Mouse (Mus musculus) embryonic stem cell, embryonic (primary cell): ENCODE measurements around the gene Dusp14.

Experiments used
- CTCF ChIA-PET, 4 experiments: fragments of 300-600 bp in 2 of 4; fragments of 350-600 bp in 2 of 4; sonication (Branson Sonifier 250); formaldehyde crosslinking; loops; one replicate each; lab custom pipeline; 2022; ENCODE audit warnings: inconsistent platforms in 2 of 4; lab: Charles Lee
- POLR2A ChIA-PET, 4 experiments: fragments of 300-600 bp in 2 of 4; fragments of 350-600 bp in 2 of 4; sonication (Branson Sonifier 250); formaldehyde crosslinking; loops; one replicate each; lab custom pipeline; 2022; ENCODE audit warnings: antibody characterized with exemption in 4 of 4, inconsistent platforms in 1 of 4; lab: Charles Lee

The Dusp14 gene

GRCm38 (mm10) chr11:84073816-84074764 lies 5.0 kb upstream of the Dusp14 start:
- POLR2A ChIA-PET, result interaction anchor here in 3 of 4 experiments (0.6 to 2.3 kb wide), 12 partner anchors 9 to 660 kb away, joined by 3 to 14 read pairs (median 3); partner anchors contain the start of genes Acaca (in 1 of the 3) and Tada2a (in 1 of the 3)

DNA sequence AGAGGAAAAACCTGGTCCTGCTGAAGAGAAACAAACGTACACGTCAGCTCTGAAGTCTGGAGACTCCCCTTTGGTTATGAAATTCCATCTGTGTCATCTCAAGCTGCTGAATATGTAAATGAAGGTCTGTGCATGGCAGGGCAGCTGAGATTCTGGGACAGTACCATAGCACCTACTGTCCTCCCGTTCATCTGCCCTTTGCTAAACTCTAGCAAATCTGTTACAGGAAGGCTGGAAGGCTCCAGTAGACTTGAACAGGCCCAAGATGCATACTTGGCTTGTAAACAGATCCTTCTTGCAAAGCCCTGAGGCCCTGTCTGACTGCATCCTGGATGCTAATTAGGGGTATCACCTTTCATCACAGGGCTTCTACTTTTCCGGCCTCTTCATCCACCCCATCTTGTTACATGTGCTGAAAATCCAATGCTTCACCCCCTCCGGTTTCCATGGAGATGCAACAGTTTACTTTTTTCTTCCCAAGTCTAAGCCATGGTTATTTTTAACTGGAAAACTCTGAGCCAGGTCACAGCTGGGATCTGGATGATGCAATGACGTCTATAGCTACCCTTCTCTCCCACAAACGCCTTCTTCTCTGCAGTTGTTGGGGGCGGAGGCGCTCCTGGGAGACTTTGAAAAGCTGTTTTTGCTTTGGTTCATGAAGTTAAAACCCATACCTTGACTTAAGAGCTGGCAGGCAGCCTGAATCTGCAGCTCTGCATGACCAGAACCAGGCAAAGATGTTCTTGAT lies 4.0 kb upstream of the Dusp14 start:
- ChIA-PET POLR2A (interaction anchor here in 2 of 4 experiments (0.6 to 2.3 kb wide), 9 partner anchors 10 to 661 kb away, joined by 3 to 14 read pairs (median 3); partner anchors contain the start of genes Acaca (in 1 of the 2) and Tada2a (in 1 of the 2)), CTCF (interaction anchor here in 3 of 4 experiments (0.5 to 0.9 kb wide), 4 partner anchors 11 to 1483 kb away, joined by 3 to 9 read pairs (median 6); no protein-coding TSS in a partner anchor)

More at GRCm38 (mm10) chr11:84073816-84074764, 5.0 kb upstream of the Dusp14 start:
- CTCF ChIA-PET, result interaction anchor here in 3 of 4 experiments (0.5 to 1.0 kb wide), 7 partner anchors 11 to 1482 kb away, joined by 3 to 11 read pairs (median 4); no protein-coding TSS in a partner anchor

GRCm38 (mm10) chr11:84068191-84069033 lies 649 bp downstream of the Dusp14 start:
- ChIA-PET POLR2A (interaction anchor here in 2 of 4 experiments (0.8 to 2.1 kb wide), 8 partner anchors 9 to 68 kb away, joined by 3 to 6 read pairs (median 4); no protein-coding TSS in a partner anchor), CTCF (interaction anchor here in 1 of 4 experiments (0.5 kb wide), 1 partner anchor 296 kb away, joined by 5 read pairs; no protein-coding TSS in a partner anchor)

- POLR2A ChIA-PET, result interaction anchor here in 3 of 4 experiments (0.5 to 2.0 kb wide), 10 partner anchors 9 to 655 kb away, joined by 3 to 7 read pairs (median 4); no protein-coding TSS in a partner anchor
- CTCF ChIA-PET, result interaction anchor here in 1 of 4 experiments (0.5 kb wide), 1 partner anchor 296 kb away, joined by 5 read pairs; no protein-coding TSS in a partner anchor
Measured at GRCm38 (mm10) chr11:84067720-84068190, 1.3 kb downstream of the Dusp14 start.

DNA sequence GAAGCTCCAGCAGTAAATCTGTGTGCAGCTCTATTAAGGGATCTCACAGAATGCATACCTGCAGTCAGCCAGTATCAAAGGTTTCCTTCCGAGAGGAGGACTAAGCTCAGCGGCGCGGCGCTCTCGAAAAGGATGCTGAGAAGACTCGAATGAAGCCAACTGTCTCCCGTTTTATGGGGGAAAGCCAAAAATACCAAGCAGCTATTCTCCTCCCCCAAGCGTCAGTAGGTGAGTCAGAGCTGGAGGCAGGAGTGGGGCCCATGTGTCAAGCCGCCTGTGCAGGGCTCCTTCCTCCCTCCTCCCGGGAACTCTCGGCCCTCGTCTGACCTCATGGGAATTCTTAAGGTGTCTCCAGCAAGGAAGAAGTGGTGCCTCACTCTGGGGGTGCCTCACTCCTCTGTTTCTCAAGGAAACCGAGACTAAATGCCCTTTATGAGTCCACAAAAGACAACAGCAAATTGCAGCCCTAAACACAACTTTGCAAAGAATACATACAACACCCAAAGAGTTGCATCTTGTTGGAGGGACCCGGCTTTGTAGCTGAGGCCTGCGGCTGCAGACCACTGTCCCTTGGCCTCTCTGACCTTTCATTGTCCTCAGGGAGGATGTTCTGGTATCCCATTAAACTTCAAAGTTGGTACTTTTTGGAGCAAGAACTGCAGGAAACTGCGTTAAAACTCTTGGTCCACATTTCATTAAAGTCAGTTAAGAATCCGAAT lies 2.0 kb downstream of the Dusp14 start:
- ChIA-PET CTCF (interaction anchor here in 1 of 4 experiments (0.6 kb wide), 1 partner anchor 18 kb away, joined by 6 read pairs; no protein-coding TSS in a partner anchor), POLR2A (interaction anchor here in 3 of 4 experiments (0.5 to 2.0 kb wide), 9 partner anchors 9 to 656 kb away, joined by 3 to 7 read pairs (median 4); no protein-coding TSS in a partner anchor)

DNA sequence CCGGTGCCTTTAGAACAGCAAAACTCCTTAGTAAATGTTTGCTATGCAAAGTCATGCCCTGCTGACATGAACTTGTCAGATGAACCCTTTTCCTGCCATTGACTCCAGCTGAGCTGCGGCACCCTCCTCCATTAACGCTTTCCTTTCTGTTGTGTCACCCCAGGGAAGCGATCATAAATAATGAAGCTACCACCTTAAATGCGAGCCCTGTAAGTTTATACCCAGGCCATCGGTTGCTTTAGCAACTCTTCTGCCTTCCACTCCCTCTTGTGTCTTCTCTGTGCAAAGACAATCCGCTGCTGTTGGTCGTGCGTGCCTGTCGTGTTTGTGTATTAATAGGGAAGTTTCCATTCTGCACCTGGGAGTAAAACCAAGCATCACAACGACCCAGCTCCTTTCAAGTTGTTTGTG lies 3.0 kb downstream of the Dusp14 start:
- POLR2A ChIA-PET, result interaction anchor here in 2 of 4 experiments (1.2 to 2.0 kb wide), 3 partner anchors 12 to 101 kb away, joined by 3 to 7 read pairs (median 5); no protein-coding TSS in a partner anchor
- CTCF ChIA-PET, result interaction anchor here in 3 of 4 experiments (0.6 kb wide), 3 partner anchors 11 to 99 kb away, joined by 3 read pairs; no protein-coding TSS in a partner anchor

- ChIA-PET CTCF (interaction anchor here in 1 of 4 experiments (0.9 kb wide), 1 partner anchor 279 kb away, joined by 3 read pairs; no protein-coding TSS in a partner anchor), POLR2A (interaction anchor here in 1 of 4 experiments (1.0 to 2.4 kb wide), 4 partner anchors 10 to 765 kb away, joined by 3 to 14 read pairs (median 3); partner anchors contain the start of genes Ap2b1 and Heatr6)
Measured at GRCm38 (mm10) chr11:84063631-84064209, 5.3 kb downstream of the Dusp14 start.

DNA sequence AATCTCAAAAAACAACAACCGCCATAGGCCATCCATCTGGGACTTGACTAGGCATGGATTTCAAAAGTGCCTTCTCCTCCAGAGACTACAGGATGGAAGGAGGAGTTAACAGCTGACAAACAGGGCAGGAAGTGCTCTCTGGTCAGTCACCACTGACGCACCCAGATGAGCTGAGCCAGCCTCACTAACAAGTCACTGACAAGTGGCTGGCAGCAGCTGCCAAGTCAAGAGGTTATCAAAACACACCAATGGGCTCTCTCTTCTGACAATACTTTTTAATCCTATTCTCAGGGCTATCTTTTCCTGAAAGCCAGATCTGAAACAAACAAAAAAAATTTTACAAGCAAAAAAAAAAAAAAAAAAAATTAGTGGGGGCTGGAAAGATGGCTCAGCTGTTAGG lies 6.3 kb downstream of the Dusp14 start:
- ChIA-PET CTCF (interaction anchor here in 3 of 4 experiments (0.6 to 0.7 kb wide), 5 partner anchors 11 to 1673 kb away, joined by 3 to 11 read pairs (median 3); no protein-coding TSS in a partner anchor), POLR2A (interaction anchor here in 1 of 4 experiments (0.8 to 2.4 kb wide), 7 partner anchors 9 to 764 kb away, joined by 3 to 14 read pairs (median 5); partner anchors contain the start of genes Ap2b1 and Heatr6)

DNA sequence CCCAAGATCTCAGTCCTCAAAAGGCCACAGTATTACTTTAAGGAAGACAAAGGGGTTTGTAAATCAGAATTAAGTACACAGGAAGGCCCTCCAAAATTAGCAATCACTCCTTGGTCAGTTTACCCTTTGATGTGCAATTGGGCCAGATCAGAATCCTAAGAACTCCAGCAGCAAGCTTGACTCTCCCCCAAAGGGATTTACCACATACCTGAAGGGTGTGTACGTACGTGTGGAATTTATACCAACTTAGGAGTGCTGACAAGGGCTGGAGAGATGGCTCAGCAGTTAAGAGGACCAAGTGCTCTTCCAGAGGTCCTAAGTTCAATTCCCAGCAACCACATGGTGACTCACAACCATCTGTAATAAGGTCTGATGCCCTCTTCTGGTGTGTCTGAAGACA lies 7.2 kb downstream of the Dusp14 start:
- CTCF ChIA-PET, result interaction anchor here (0.6 to 1.2 kb wide), 10 partner anchors 12 to 1768 kb away, joined by 3 to 8 read pairs (median 3); partner anchors contain the start of gene Heatr6 (in 1 of the 4)
- POLR2A ChIA-PET, result interaction anchor here in 3 of 4 experiments (0.6 to 2.4 kb wide), 14 partner anchors 10 to 449 kb away, joined by 3 to 14 read pairs (median 4); no protein-coding TSS in a partner anchor

- POLR2A ChIA-PET, result interaction anchor here in 2 of 4 experiments (1.0 to 1.5 kb wide), 5 partner anchors 9 to 249 kb away, joined by 3 to 5 read pairs (median 4); no protein-coding TSS in a partner anchor
- CTCF ChIA-PET, result no interaction called here
Measured at GRCm38 (mm10) chr11:84060635-84061034, 8.4 kb downstream of the Dusp14 start.

DNA sequence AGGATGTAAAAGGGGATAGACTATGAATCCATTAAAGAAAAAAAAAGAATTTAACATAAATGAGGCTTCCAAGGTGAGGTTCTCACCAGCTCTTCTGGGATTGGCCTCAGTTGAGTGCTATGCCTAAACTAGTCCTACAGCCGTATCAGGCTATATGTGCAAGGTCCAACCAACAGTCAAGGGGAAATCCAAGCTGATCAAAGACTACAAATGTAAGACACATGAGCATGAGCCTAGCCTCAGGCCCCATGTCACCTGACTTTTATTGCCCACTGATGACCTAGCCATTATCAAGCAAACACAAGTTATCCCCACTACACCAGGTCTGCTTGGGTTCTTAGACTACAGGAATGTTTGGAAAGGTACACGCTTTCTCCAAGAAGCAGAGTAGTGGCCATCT lies 9.3 kb downstream of the Dusp14 start:
- CTCF ChIA-PET, result interaction anchor here in 2 of 4 experiments (0.6 to 0.8 kb wide), 2 partner anchors 42 to 109 kb away, joined by 3 to 4 read pairs; no protein-coding TSS in a partner anchor
- POLR2A ChIA-PET, result interaction anchor here in 1 of 4 experiments (1.0 to 2.0 kb wide), 3 partner anchors 12 to 117 kb away, joined by 3 to 6 read pairs (median 3); no protein-coding TSS in a partner anchor

- ChIA-PET POLR2A (interaction anchor here in 2 of 4 experiments (1.0 to 1.3 kb wide), 3 partner anchors 12 to 22 kb away, joined by 3 read pairs; partner anchors contain the start of gene Dusp14 (in 1 of the 2)), CTCF (no interaction called here)
Measured at GRCm38 (mm10) chr11:84057418-84057817, 11.6 kb downstream of the Dusp14 start.

DNA sequence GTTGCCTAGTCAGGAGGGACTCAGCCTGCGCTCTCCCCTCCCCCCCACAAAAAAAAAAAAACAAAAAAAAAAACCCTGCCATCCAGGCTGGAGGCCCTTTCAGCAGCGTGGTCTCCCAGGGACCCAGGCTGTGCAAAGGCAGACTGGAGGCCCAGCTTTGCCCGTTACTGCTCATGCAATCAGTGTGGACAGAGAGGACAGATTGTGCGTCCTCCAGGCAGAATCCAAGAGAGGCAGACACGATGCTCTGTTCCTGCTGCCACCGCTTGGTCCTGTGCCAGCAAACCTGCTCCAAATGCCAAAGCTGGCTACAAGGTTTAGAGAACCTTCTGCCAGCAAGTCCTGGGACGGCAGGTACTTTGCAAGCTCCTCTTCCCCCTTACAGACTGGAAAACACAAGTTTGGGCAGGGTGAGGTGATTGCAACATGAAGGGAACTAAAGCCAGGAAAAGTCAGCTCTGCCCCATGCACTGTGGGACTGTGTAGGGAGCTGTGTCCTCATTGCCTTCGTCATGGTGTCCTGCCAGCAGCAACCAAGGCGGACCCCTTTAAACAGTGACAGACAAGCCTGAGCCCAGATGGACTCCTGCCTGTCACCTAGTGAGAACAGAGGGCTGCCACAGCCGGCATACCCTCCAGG lies 15.4 kb downstream of the Dusp14 start:
- ChIA-PET CTCF (interaction anchor here in 1 of 4 experiments (0.8 to 1.1 kb wide), 2 partner anchors 9 to 269 kb away, joined by 3 read pairs; no protein-coding TSS in a partner anchor), POLR2A (interaction anchor here in 1 of 4 experiments (1.2 to 1.8 kb wide), 2 partner anchors 13 to 21 kb away, joined by 3 to 5 read pairs; no protein-coding TSS in a partner anchor)

GRCm38 (mm10) chr11:84053055-84053454 lies 16.0 kb downstream of the Dusp14 start:
- ChIA-PET CTCF (interaction anchor here in 1 of 4 experiments (1.1 kb wide), 1 partner anchor 9 kb away, joined by 3 read pairs; no protein-coding TSS in a partner anchor), POLR2A (interaction anchor here in 2 of 4 experiments (0.6 to 1.8 kb wide), 2 partner anchors 10 to 14 kb away, joined by 3 to 5 read pairs; no protein-coding TSS in a partner anchor)
